Mouse (Mus musculus) myocyte (in vitro differentiated cells): ENCODE data around the gene Pex16. TPM values are rescaled to one million over a fixed set of nuclear protein-coding genes. Genes with fewer than 3 reads are reported as not detected.

ENCODE experiments used
- H3K27me3 ChIP-seq: one replicate; pipeline ENCODE4 v1.6.1; 2011; ENCODE audit not compliant: control insufficient read depth, insufficient read depth, insufficient read length
- H3K36me3 ChIP-seq: one replicate; pipeline ENCODE4 v1.6.1; 2011; ENCODE audit not compliant: control insufficient read depth, insufficient read depth
- H3K4me2 ChIP-seq: one replicate; pipeline ENCODE4 v1.6.1; 2011; ENCODE audit warnings: low read depth, control low read depth
- H3K4me3 ChIP-seq: one replicate; pipeline ENCODE4 v1.5.1; 2011; ENCODE audit warnings: mild to moderate bottlenecking, control low read depth, moderate library complexity
- H3K79me2 ChIP-seq: one replicate; pipeline ENCODE4 v1.6.1; 2011; ENCODE audit not compliant: control insufficient read depth, insufficient read depth
- H3ac ChIP-seq: one replicate; pipeline ENCODE4 v1.6.1; 2011; ENCODE audit not compliant: control insufficient read depth, insufficient read length
- CEBPB ChIP-seq: IDR thresholded peaks from 2 replicates; pipeline ENCODE4 v1.6.1; 2011; ENCODE audit warnings: mild to moderate bottlenecking, moderate library complexity; ENCODE audit not compliant: poor library complexity, insufficient read depth, severe bottlenecking
- E2F4 ChIP-seq: IDR thresholded peaks from one replicate; pipeline ENCODE4 v1.6.1; 2011; ENCODE audit warnings: mild to moderate bottlenecking, control low read depth, moderate library complexity; ENCODE audit not compliant: insufficient read depth
- MAX ChIP-seq: IDR thresholded peaks from one replicate; pipeline ENCODE4 v1.6.1; 2011; ENCODE audit warnings: low read depth, mild to moderate bottlenecking, control low read depth
- MYOD1 ChIP-seq, 3 experiments: IDR thresholded peaks; one replicate each; pipeline ENCODE4 v1.6.1; 2011; ENCODE audit warnings: control low read depth in 2 of 3, low read depth in 2 of 3, mild to moderate bottlenecking in 2 of 3, moderate library complexity in 1 of 3; ENCODE audit not compliant: insufficient read length in 2 of 3, control insufficient read depth in 1 of 3
- MYOG ChIP-seq, 3 experiments: IDR thresholded peaks; one replicate each; pipeline ENCODE4 v1.6.1; 2011; ENCODE audit warnings: control low read depth in 2 of 3, low read depth in 2 of 3, mild to moderate bottlenecking in 2 of 3; ENCODE audit not compliant: insufficient read length in 2 of 3, control insufficient read depth in 1 of 3, insufficient read depth in 1 of 3
- POLR2A ChIP-seq: IDR thresholded peaks from one replicate; pipeline ENCODE4 v1.6.1; 2011; ENCODE audit warnings: low read depth, mild to moderate bottlenecking, control low read depth, moderate library complexity; ENCODE audit not compliant: insufficient read length
- POLR2AphosphoS2 ChIP-seq: IDR thresholded peaks from one replicate; pipeline ENCODE4 v1.6.1; 2011; ENCODE audit warnings: low read depth, control low read depth; ENCODE audit not compliant: insufficient read length
- REST ChIP-seq: IDR thresholded peaks from one replicate; pipeline ENCODE4 v1.6.1; 2011; ENCODE audit warnings: mild to moderate bottlenecking, control low read depth, moderate library complexity; ENCODE audit not compliant: insufficient read depth, insufficient read length
- SRF ChIP-seq: IDR thresholded peaks from one replicate; pipeline ENCODE4 v1.6.1; 2011; ENCODE audit warnings: low read depth; ENCODE audit not compliant: control insufficient read depth, insufficient read length
- TCF12 ChIP-seq: IDR thresholded peaks from one replicate; pipeline ENCODE4 v1.6.1; 2011; ENCODE audit warnings: mild to moderate bottlenecking, control low read depth; ENCODE audit not compliant: poor library complexity, insufficient read depth, severe bottlenecking
- TCF3 ChIP-seq: IDR thresholded peaks from one replicate; pipeline ENCODE4 v1.6.1; 2011; ENCODE audit warnings: low read depth, control low read depth; ENCODE audit not compliant: insufficient read length
- USF1 ChIP-seq: IDR thresholded peaks from one replicate; pipeline ENCODE4 v1.6.1; 2011; ENCODE audit warnings: low read depth, mild to moderate bottlenecking, control low read depth, moderate library complexity
- polyA plus RNA-seq: library from polyadenylated mRNA; unstranded; fragments of >200 nt; fragmentation: generic; extraction: Trizol; gene quantifications from one replicate; pipeline ENCODE4 v1.2.1, GENCODE M21; 2012; ENCODE audit warnings: missing spikeins

The Pex16 gene
- polyA plus RNA-seq, 1 experiment, result 44.1 TPM

DNA sequence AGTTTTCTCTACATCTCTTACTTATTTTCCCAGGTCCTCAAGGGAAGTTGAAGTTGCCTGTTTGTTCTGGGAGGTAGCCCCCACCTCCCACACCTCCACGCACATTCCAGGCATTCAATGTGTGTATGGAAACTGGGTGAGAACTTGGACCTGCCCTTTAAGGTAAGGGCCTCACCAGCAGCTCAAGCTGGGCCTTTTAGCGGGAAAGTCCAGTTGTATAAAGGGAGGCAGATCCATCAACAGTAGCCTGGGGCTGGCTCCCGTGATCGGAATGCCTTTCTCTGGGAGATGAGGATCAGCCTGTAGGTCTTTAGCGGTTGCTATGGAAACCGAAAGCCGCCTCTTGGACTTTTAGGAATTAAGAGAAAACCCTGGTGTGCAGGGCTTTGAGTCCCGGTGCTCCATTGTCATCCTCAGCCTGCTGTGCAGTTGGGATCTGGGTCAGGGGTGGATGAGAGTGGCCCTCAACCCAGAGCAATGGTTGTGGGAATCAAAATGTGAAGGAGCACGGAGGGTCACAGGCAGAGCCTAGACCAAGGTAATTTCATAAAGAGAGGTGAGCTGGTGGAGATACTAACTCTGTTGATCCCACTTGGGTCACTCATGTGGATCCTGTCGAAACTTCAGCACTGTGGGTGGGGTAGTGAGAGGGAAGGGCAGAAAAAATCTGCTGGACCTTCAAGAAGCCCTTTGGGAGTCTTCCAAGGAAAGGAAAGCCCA lies 2.3 kb upstream of the Pex16 start:
- Histone ChIP-seq H3K79me2 (peaks cover 10% of the 10 kb centered on the region), H3ac (no peak overlapping the region), H3K4me2 (no peak overlapping the region), H3K27me3 (peaks cover 6% of the 10 kb centered on the region), H3K4me3 (no peak overlapping the region), H3K36me3 (no peaks in the 10 kb centered on the region)
- no peak for TF ChIP-seq MYOG (IDR thresholded peaks at IDR 0.05; ENCODE audit: control insufficient read depth in 1 of 3, insufficient read depth in 1 of 3, insufficient read length in 2 of 3, low read depth in 2 of 3)
- no peak for TF ChIP-seq TCF3
- TF ChIP-seq MYOD1 (IDR thresholded peaks at IDR 0.05; ENCODE audit: control insufficient read depth in 1 of 3, insufficient read length in 2 of 3, low read depth in 2 of 3), result no peak

DNA sequence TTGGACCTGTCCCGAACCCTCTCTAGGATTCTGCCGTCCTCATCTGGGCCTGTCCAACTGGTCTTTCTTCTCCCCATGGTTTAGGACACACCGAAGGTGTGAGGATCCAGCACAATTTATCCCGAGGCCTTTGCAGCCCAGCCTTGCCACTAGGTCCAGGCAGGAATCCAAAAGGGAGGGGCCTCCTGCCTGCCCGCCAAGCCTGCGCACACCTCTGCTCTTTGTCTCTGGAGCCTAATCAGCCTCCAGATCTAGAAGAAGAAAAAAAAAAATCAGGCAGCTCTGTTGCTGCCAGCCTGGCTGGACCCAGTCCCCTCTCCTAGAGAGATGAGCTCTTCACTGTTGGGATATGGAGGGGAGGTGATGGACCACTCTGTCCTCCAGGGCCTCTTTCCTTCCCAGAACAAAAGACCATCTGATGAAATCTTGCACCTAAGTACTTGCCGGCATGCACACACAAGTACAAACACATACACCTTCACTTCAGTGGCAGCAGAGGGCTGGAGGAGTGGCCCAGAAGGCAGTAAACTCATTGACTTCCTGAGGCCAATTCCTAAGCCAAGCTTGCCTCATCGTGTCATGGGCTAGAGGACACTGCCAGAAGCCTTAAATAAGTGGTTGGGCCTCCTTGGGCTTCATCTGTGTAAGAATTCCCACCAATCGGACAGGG lies 1.6 kb upstream of the Pex16 start:
- peaks cover 10% of the 10 kb centered on the region for H3K79me2 ChIP-seq
- H3ac ChIP-seq, result no peak overlapping the region
- peaks cover 6% of the 10 kb centered on the region for H3K27me3 ChIP-seq
- no peaks in the 10 kb centered on the region for H3K36me3 ChIP-seq
- H3K4me2 ChIP-seq, result no peak overlapping the region
- no peak overlapping the region for H3K4me3 ChIP-seq
- TF ChIP-seq MYOD1 (IDR thresholded peaks at IDR 0.05; ENCODE audit: control insufficient read depth in 1 of 3, insufficient read length in 2 of 3, low read depth in 2 of 3), result no peak
- TF ChIP-seq POLR2AphosphoS2, result no peak
- no peak for TF ChIP-seq E2F4
- no peak for TF ChIP-seq POLR2A
- no peak for TF ChIP-seq TCF3
- no peak for TF ChIP-seq MYOG (IDR thresholded peaks at IDR 0.05; ENCODE audit: control insufficient read depth in 1 of 3, insufficient read depth in 1 of 3, insufficient read length in 2 of 3, low read depth in 2 of 3)
- no peak for TF ChIP-seq TCF12
- no peak for TF ChIP-seq MAX
- TF ChIP-seq SRF, result no peak
- no peak for TF ChIP-seq REST
- TF ChIP-seq CEBPB, result no peak
- no peak for TF ChIP-seq USF1

DNA sequence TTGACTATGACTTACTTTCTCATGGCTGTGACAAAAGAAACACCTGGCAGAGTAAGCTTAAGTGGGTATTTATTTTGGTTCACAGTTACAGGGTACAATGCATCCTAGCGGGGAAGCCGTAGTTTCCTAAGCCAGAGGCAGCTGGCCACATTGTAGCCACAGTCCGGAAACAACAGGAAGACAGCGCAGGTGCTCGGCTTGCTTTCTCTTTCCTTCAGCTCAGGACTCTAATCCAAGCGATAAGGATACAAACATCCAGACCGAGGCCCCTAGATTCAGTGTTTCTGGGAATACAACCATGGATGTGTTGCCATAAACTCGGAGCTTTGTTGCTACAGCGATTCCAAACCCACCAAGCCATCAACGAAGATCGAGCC lies 1.1 kb upstream of the Pex16 start:
- Histone ChIP-seq H3K27me3 (peaks cover 6% of the 10 kb centered on the region), H3ac (no peak overlapping the region), H3K79me2 (peaks cover 10% of the 10 kb centered on the region), H3K4me3 (no peak overlapping the region), H3K4me2 (no peak overlapping the region), H3K36me3 (peaks cover 3% of the 10 kb centered on the region)
- TF ChIP-seq REST (no peak), SRF (no peak), POLR2AphosphoS2 (no peak), USF1 (no peak), TCF3 (no peak), MYOD1 (IDR thresholded peaks at IDR 0.05; ENCODE audit: control insufficient read depth in 1 of 3, insufficient read length in 2 of 3, low read depth in 2 of 3) (no peak), MYOG (IDR thresholded peaks at IDR 0.05; ENCODE audit: control insufficient read depth in 1 of 3, insufficient read depth in 1 of 3, insufficient read length in 2 of 3, low read depth in 2 of 3) (no peak), POLR2A (no peak), E2F4 (no peak), TCF12 (no peak)

DNA sequence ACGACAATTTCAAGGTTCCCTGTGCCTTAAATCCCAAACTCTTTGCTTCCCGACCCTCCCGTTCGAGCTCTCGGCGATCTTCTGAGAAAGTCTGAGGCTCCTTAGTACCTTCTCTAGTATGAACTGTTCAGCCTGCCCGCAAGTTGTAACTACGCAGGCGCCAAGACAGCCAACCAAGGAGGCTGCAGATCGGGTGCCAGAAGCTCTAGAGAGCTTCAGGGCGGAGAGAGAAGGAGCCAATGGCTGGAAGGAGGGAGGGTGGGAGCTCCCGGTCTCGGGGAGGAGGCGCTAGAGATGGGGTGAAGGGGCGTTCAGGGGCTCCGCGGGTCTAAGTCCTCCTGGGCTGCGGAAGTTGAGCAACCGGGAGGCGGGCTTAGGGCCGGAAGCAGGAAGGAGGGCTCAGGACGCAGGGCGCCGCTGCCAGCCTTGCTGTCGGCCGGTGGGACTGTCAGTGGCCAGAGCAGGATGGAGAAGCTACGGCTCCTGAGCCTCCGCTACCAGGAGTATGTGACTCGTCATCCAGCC lies 685 bp downstream of the Pex16 start:
- Histone ChIP-seq H3K4me2 (peak overlapping the region; percentile 91), H3K79me2 (peaks cover 10% of the 10 kb centered on the region), H3ac (peak overlapping the region; percentile 34), H3K36me3 (peaks cover 10% of the 10 kb centered on the region), H3K27me3 (peaks cover 6% of the 10 kb centered on the region), H3K4me3 (peak overlapping the region; percentile 79)
- TF ChIP-seq POLR2A (peak; percentile 97), POLR2AphosphoS2 (peak; percentile 95), MAX (no peak), CEBPB (peak; percentile 94), MYOD1 (IDR thresholded peaks at IDR 0.05; ENCODE audit: control insufficient read depth in 1 of 3, insufficient read length in 2 of 3, low read depth in 2 of 3) (peak in 1 of 3 experiments; percentile 10), REST (no peak), MYOG (IDR thresholded peaks at IDR 0.05; ENCODE audit: control insufficient read depth in 1 of 3, insufficient read depth in 1 of 3, insufficient read length in 2 of 3, low read depth in 2 of 3) (peak in 1 of 3 experiments; percentile 18), SRF (no peak), USF1 (no peak), TCF3 (no peak), TCF12 (no peak), E2F4 (no peak)

DNA sequence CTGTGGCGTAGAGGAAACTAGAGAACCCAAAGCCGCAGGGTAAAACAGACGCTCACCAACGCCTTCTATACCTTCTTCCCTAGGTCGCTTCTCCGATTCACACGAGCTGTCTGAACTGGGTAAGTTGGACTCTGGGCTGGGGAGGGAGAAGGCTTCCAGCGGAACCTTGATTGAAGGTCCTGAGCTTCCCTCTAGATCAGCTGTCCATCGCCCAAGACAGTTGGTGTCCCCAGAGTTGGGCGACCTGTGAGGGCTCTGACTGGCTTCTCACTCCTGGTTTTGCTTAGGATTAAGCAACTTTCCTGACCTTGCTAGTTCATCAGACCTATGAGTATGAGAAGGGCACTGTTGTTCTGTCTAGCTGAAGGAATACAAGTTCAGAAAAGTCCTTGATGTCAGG lies 1.3 kb downstream of the Pex16 start:
- peak overlapping the region; percentile 79 for H3K4me3 ChIP-seq
- H3K36me3 ChIP-seq, result peaks cover 10% of the 10 kb centered on the region
- peak overlapping the region; percentile 91 for H3K4me2 ChIP-seq
- H3K79me2 ChIP-seq, result peaks cover 10% of the 10 kb centered on the region
- peaks cover 6% of the 10 kb centered on the region for H3K27me3 ChIP-seq
- no peak for TF ChIP-seq CEBPB
- TF ChIP-seq USF1, result no peak
- TF ChIP-seq MYOG (IDR thresholded peaks at IDR 0.05; ENCODE audit: control insufficient read depth in 1 of 3, insufficient read depth in 1 of 3, insufficient read length in 2 of 3, low read depth in 2 of 3), result no peak
- TF ChIP-seq POLR2A, result no peak
- TF ChIP-seq TCF12, result no peak
- no peak for TF ChIP-seq REST
- TF ChIP-seq TCF3, result no peak
- TF ChIP-seq POLR2AphosphoS2, result no peak
- TF ChIP-seq MAX, result no peak
- no peak for TF ChIP-seq E2F4
- no peak for TF ChIP-seq SRF
- no peak for TF ChIP-seq MYOD1 (IDR thresholded peaks at IDR 0.05; ENCODE audit: control insufficient read depth in 1 of 3, insufficient read length in 2 of 3, low read depth in 2 of 3)
- H3ac ChIP-seq, result peak overlapping the region; percentile 34
